Mouse (Mus musculus) liver, embryonic 14.5 days (tissue): ENCODE results near the gene Dnah11. TPM values are rescaled to one million over a fixed set of nuclear protein-coding genes. Genes with fewer than 3 reads are reported as not detected.

Experiments used
- ATAC-seq: fragments of 200-750 bp; cut with Nextera tagmentation; 2 replicates; pipeline ENCODE4 v1.8.0; 2017; ENCODE audit warnings: moderate number of reproducible peaks, mild to moderate bottlenecking, moderate library complexity; ENCODE audit not compliant: insufficient read depth
- DNase-seq, 3 experiments: peaks; one replicate each; pipeline ENCODE4 v3.0.0-alpha.2; 2012 to 2013; ENCODE audit warnings: low read depth in 3 of 3, low spot score in 3 of 3
- H3K27ac ChIP-seq: fragments of 300-500 bp; sonication (generic); 2 replicates; pipeline ENCODE4 v1.5.1; 2014; ENCODE audit warnings: moderate library complexity, mild to moderate bottlenecking, control low read depth, inconsistent platforms
- H3K27me3 ChIP-seq: fragments of 300-500 bp; sonication (generic); 2 replicates; pipeline ENCODE4 v1.6.1; 2014; ENCODE audit warnings: mild to moderate bottlenecking, low read length, moderate library complexity; ENCODE audit not compliant: control insufficient read depth, insufficient read depth
- H3K36me3 ChIP-seq: fragments of 300-500 bp; sonication (generic); replicated peaks from 2 replicates; pipeline ENCODE4 v1.6.1; 2014; ENCODE audit warnings: low read depth; ENCODE audit not compliant: control insufficient read depth, insufficient read depth
- H3K4me1 ChIP-seq, 2 experiments: fragments of 200-500 bp in 1 of 2; fragments of 300-500 bp in 1 of 2; sonication (generic) in 1 of 2; replicated peaks; 2 replicates each; pipeline ENCODE4 v1.6.1; 2012 to 2014; ENCODE audit warnings: antibody characterized with exemption in 1 of 2, inconsistent platforms in 1 of 2, low read length in 1 of 2; ENCODE audit not compliant: control insufficient read depth in 2 of 2, insufficient read depth in 2 of 2
- H3K4me2 ChIP-seq: fragments of 300-500 bp; sonication (generic); 2 replicates; pipeline ENCODE4 v1.6.1; 2014; ENCODE audit warnings: low read depth, mild to moderate bottlenecking, control low read depth, moderate library complexity
- H3K4me3 ChIP-seq, 2 experiments: fragments of 200-500 bp in 1 of 2; fragments of 300-500 bp in 1 of 2; sonication (generic) in 1 of 2; 2 replicates each; pipeline ENCODE4 v1.5.1; 2012 to 2014; ENCODE audit warnings: low read depth in 2 of 2, low read length in 2 of 2, mild to moderate bottlenecking in 2 of 2, control low read depth in 1 of 2, inconsistent platforms in 1 of 2, moderate library complexity in 1 of 2; ENCODE audit not compliant: insufficient read depth in 1 of 2
- H3K9ac ChIP-seq: fragments of 300-500 bp; sonication (generic); replicated peaks from 2 replicates; pipeline ENCODE4 v1.6.1; 2014; ENCODE audit warnings: mild to moderate bottlenecking, control low read depth, moderate library complexity
- H3K9me3 ChIP-seq: fragments of 300-500 bp; sonication (generic); 2 replicates; pipeline ENCODE4 v1.6.1; 2016; ENCODE audit warnings: low read length, mixed read lengths; ENCODE audit not compliant: control insufficient read depth
- CTCF ChIP-seq: IDR thresholded peaks from 2 replicates; pipeline ENCODE4 v1.5.1; 2016; ENCODE audit warnings: antibody characterized with exemption, low read depth, control low read depth
- EP300 ChIP-seq: IDR thresholded peaks from 2 replicates; pipeline ENCODE4 v1.6.1; 2016; ENCODE audit warnings: antibody characterized with exemption, low read depth
- WGBS: fragments of 180-500 bp; shearing (Covaris S2); extraction: QIAGEN DNeasy Blood & Tissue Kit; methylation state at CpG from one replicate; pipeline ENCODE4 v1.1.7; 2014; ENCODE audit not compliant: insufficient replicate concordance; 5-methylcytosine and 5-hydroxymethylcytosine counted together
- polyA plus RNA-seq, 2 experiments: library from polyadenylated mRNA; depleted of rRNA in 1 of 2; stranded (reverse) in 1 of 2; unstranded in 1 of 2; fragments of >200 nt; fragmentation: Nextera tagmentation in 1 of 2; extraction: Ambion mirVana in 1 of 2; gene quantifications; 2 replicates each; pipeline versions ENCODE4 v1.2.1 to v1.2.3; 2012 to 2014

The Dnah11 gene
- polyA plus RNA-seq, 2 experiments = 0.06 to 0.26 TPM

- TF ChIP-seq CTCF (no peak), EP300 (no peak)
- Histone ChIP-seq H3K4me2 (no peak overlapping the region), H3K36me3 (peaks cover 10% of the 10 kb centered on the region), H3K4me3 (no peak overlapping the region), H3K27ac (no peak overlapping the region), H3K9me3 (no peaks in the 10 kb centered on the region), H3K4me1 (no peaks in the 10 kb centered on the region), H3K9ac (no peak overlapping the region), H3K27me3 (no peaks in the 10 kb centered on the region)
- ATAC-seq = no peak
- no peak for DNase-seq
- WGBS = 73% methylated on average over 5 of the region's 5 CpGs
These were observed 326.6 kb downstream of the Dnah11 start for GRCm38 (mm10) chr12:117872265-117872664.

- no peaks in the 10 kb centered on the region for H3K4me1 ChIP-seq
- ATAC-seq (no peak), DNase-seq (no peak)
- no peak overlapping the region for H3K4me2 ChIP-seq
- WGBS = 56% methylated on average over 4 of the region's 4 CpGs
- H3K9me3 ChIP-seq = no peaks in the 10 kb centered on the region
- H3K27me3 ChIP-seq = no peaks in the 10 kb centered on the region
- H3K4me3 ChIP-seq = no peak overlapping the region
- no peak overlapping the region for H3K9ac ChIP-seq
- no peaks in the 10 kb centered on the region; the same call in 1 of the 2 replicates for H3K36me3 ChIP-seq
- no peak overlapping the region for H3K27ac ChIP-seq
- TF ChIP-seq CTCF = no peak
- TF ChIP-seq EP300 = no peak
These were observed 330.9 kb downstream of the Dnah11 start for GRCm38 (mm10) chr12:117867708-117868564.

- H3K27me3 ChIP-seq = no peaks in the 10 kb centered on the region
- no peaks in the 10 kb centered on the region for H3K9me3 ChIP-seq
- H3K36me3 ChIP-seq = no peaks in the 10 kb centered on the region; the same call in 1 of the 2 replicates
- H3K9ac ChIP-seq = no peak overlapping the region
- no peak overlapping the region for H3K4me3 ChIP-seq
- H3K27ac ChIP-seq = no peak overlapping the region
- H3K4me2 ChIP-seq = no peak overlapping the region
- 0 out of 4 replicates have a peak, but pooled peaks cover 0 to 2% of the 10 kb centered on the region in 2 experiments for H3K4me1 ChIP-seq
- no peak for DNase-seq
- no peak for ATAC-seq
- 15% methylated on average over 5 of the region's 5 CpGs for WGBS
- TF ChIP-seq CTCF = no peak
- no peak for TF ChIP-seq EP300
These were observed 336.2 kb downstream of the Dnah11 start for GRCm38 (mm10) chr12:117862655-117863054.

GRCm38 (mm10) chr12:117861249-117861648 is 337.6 kb downstream of the Dnah11 start:
- no peak overlapping the region for H3K27ac ChIP-seq
- whole genome bisulfite sequencing = 50% methylated on average over 3 of the region's 3 CpGs
- no peaks in the 10 kb centered on the region for H3K9me3 ChIP-seq
- TF ChIP-seq CTCF (no peak), EP300 (no peak)
- no peak overlapping the region for H3K4me3 ChIP-seq
- H3K4me1 ChIP-seq = 0 out of 4 replicates have a peak, but pooled peaks cover 0 to 2% of the 10 kb centered on the region in 2 experiments
- no peaks in the 10 kb centered on the region for H3K27me3 ChIP-seq
- no peak overlapping the region for H3K4me2 ChIP-seq
- no peak overlapping the region for H3K9ac ChIP-seq
- no peak for DNase-seq
- no peaks in the 10 kb centered on the region for H3K36me3 ChIP-seq
- ATAC-seq = no peak

GRCm38 (mm10) chr12:117860840-117861239 is 338.0 kb downstream of the Dnah11 start:
- Histone ChIP-seq H3K4me1 (0 out of 4 replicates have a peak, but pooled peaks cover 0 to 2% of the 10 kb centered on the region in 2 experiments), H3K9me3 (no peaks in the 10 kb centered on the region), H3K4me2 (no peak overlapping the region), H3K27me3 (no peaks in the 10 kb centered on the region), H3K36me3 (no peaks in the 10 kb centered on the region), H3K9ac (no peak overlapping the region), H3K4me3 (no peak overlapping the region), H3K27ac (no peak overlapping the region)
- DNase-seq (no peak), ATAC-seq (no peak)
- TF ChIP-seq CTCF = no peak
- 65% methylated on average over 7 of the region's 7 CpGs for WGBS
